Mouse (Mus musculus) bone marrow macrophage, adult 2 months (primary cell): ENCODE measurements around the gene Snx14. TPM values are rescaled to one million over a fixed set of nuclear protein-coding genes. Genes with fewer than 3 reads are reported as not detected.

Source experiments
- H3K27ac ChIP-seq: 2 replicates; pipeline ENCODE4 v1.5.1; 2012; ENCODE audit warnings: low read depth, low read length; ENCODE audit not compliant: insufficient read depth
- H3K4me1 ChIP-seq: 2 replicates; pipeline ENCODE4 v1.6.1; 2012; ENCODE audit warnings: low read length; ENCODE audit not compliant: control insufficient read depth, insufficient read depth
- H3K4me3 ChIP-seq: 2 replicates; pipeline ENCODE4 v1.5.1; 2012; ENCODE audit warnings: mild to moderate bottlenecking, low read length, moderate library complexity; ENCODE audit not compliant: insufficient read depth
- CTCF ChIP-seq: IDR thresholded peaks from 2 replicates; pipeline ENCODE4 v1.5.1; 2012; ENCODE audit warnings: low read depth, mild to moderate bottlenecking, low read length, moderate library complexity
- POLR2A ChIP-seq: IDR thresholded peaks from 2 replicates; pipeline ENCODE4 v1.6.1; 2012; ENCODE audit warnings: mild to moderate bottlenecking, low read depth, low read length, borderline replicate concordance
- polyA plus RNA-seq: library from polyadenylated mRNA; stranded (reverse); fragments of >200 nt; gene quantifications from 2 replicates; pipeline ENCODE4 v1.2.4, GENCODE M21; 2012; ENCODE audit not compliant: missing spikeins, insufficient read depth, insufficient read length

Snx14 gene
- polyA plus RNA-seq, 1 experiment, result 40.4 TPM

DNA sequence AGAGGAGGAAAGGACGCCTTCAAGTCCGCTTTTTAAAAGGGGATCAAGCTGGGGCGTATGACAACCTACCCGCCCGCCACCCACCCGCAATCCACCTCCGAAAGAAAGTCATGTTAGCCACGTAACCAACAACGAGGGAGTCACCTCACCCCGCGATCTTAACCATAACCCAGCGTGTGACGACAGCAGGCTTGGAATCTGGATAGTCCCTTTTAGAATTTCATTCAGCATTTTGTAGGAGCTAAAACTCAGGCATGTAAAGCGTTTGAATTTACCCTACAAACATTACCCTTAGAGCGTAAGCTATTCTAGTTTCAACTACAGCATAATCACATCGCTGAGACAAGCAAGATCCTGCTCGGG lies 461 bp upstream of the Snx14 start:
- TF ChIP-seq CTCF (no peak), POLR2A (no peak)
- Histone ChIP-seq H3K4me3 (peak overlapping the region; percentile 83), H3K27ac (peak overlapping the region; percentile 43), H3K4me1 (peaks cover 14% of the 10 kb centered on the region)

DNA sequence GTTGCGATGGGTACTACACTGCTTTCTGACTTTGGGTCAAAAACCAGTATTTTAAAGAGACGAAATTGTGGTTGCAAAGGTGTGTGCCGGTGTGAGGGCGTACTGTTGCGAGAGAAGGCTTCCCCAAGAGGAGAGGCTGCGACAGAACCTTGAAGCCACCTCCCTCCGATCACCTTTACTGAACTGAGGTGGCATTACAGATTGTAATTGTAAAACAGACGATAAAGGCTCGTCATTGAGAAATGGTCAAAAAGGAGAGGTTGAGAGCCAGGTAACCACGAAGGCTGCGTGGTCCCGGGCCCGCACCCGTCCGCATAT lies 562 bp downstream of the Snx14 start:
- peak overlapping the region; percentile 83 for H3K4me3 ChIP-seq
- TF ChIP-seq POLR2A (no peak), CTCF (no peak)
- peak overlapping the region; percentile 51 for H3K27ac ChIP-seq
- H3K4me1 ChIP-seq, result peaks cover 14% of the 10 kb centered on the region

DNA sequence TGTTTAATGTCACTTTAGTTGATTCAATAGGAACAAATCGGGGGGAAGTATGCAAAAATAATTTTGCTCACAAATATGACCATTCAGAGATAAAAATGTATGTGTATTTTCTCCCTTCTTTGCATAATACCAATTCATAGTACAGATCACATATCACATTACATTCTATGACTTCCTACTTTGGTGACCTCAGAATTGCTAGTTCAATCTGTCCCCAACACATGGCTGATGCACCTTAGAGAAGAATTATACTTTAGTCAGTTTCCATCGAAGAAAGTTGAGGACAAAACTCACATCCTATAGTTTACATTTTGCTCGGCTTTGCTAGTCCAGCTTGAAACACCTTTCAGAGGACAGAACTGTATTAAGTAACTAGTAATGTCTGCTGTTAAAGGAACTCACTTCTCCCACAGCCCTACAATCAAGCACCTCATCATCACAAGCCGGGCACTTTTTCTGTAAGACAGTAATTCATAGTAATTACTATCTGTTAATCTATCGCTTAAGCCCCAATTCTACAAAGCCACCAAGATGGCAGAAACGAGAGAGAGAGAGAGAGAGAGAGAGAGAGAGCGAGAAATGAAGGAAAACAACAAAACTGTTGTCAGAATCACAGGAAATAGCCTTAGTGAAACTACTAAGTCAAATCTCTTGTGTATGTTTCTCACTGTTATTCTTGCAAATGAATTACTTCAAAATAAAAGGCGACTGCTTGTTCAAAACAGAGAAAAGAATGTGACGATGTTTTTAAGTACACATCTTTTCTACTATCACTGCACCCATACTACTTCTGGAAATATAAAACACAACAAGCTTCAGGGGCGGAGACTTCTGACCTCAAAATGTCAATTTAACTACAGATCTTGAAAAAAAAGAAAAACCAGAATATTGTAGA lies 1.2 kb downstream of the Snx14 start:
- H3K4me3 ChIP-seq, result peak overlapping the region; percentile 83
- H3K4me1 ChIP-seq, result peaks cover 14% of the 10 kb centered on the region
- TF ChIP-seq CTCF, result no peak
- TF ChIP-seq POLR2A, result no peak
- no peak overlapping the region for H3K27ac ChIP-seq

DNA sequence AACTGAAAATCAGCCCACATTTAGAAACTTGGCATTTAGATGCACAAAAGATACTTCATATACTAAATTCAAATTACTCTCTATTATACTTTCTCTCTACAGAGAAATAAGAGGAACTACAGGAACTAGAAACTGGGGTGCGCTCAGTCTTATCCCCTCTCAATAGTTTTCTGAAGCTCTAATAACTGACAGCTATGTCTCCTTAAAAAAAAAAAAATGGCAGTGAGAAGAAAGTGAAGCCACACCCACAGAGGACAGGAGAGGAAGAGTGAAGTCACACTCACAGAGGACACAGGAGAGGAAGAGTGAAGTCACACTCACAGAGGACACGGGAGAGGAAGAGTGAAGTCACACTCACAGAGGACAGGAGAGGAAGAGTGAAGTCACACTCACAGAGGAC lies 14.4 kb downstream of the Snx14 start:
- no peaks in the 10 kb centered on the region for H3K4me1 ChIP-seq
- H3K4me3 ChIP-seq, result no peak overlapping the region
- no peak overlapping the region for H3K27ac ChIP-seq
- TF ChIP-seq CTCF (no peak), POLR2A (no peak)

DNA sequence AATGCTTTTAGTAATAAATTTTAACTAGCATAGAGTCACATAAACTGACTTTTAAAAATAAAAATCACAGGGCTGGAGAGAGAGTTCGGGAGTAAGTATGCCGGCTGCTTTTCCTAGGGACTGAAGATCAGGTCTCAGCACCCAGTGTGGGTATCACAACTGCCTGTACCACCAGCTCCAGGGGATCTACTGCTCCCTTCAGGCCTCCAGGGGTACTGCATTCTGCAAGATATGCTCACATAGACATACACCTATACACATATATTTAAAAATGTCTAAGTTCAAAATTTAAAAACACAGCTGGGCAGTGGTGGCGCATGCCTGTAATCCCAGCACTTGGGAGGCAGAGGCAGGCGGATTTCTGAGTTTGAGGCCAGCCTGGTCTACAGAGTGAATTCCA lies 16.3 kb downstream of the Snx14 start:
- H3K4me3 ChIP-seq, result no peak overlapping the region
- no peak for TF ChIP-seq POLR2A
- no peak for TF ChIP-seq CTCF
- no peaks in the 10 kb centered on the region for H3K4me1 ChIP-seq
- no peak overlapping the region for H3K27ac ChIP-seq

DNA sequence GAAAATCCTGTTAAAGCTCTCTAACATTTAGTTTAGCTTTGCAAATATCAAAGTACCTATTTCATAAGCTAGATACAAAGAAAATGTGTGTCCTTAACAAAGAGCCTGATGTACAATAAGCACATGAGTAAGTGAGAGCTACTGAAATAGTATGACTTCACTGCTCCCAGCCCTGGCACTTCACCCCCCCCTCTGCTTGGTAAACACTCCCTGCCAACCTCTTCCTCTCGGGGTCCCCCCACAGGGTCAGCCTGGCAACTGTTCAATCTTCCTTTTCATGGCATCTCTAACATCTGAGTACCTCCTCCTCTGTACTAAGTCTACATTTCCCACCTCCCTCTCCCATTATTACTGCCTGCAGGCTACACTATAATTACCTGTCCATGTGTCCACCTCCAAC lies 22.0 kb downstream of the Snx14 start:
- Histone ChIP-seq H3K27ac (no peak overlapping the region), H3K4me3 (no peak overlapping the region), H3K4me1 (no peaks in the 10 kb centered on the region)
- TF ChIP-seq POLR2A (no peak), CTCF (no peak)

DNA sequence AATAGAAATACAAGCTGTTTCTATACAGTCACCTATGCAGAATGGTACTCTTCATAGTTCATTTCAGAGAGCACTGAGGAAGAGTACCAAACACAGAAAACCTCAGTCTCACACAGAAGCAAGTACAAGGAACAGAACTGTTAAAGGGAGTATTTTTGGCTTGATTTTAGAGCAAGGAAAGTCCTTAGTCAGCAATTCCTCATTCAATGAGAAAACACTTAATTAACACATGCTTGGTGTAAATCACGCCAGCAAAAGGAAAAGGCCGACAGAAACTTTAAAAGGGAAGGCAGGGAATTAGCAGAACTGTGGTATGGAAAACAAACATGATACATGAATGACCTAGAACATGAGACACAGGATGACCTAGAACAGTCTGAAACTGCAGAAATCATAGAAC lies 28.8 kb downstream of the Snx14 start:
- Histone ChIP-seq H3K4me3 (no peak overlapping the region), H3K27ac (no peak overlapping the region)
- TF ChIP-seq CTCF, result no peak
- no peak for TF ChIP-seq POLR2A

DNA sequence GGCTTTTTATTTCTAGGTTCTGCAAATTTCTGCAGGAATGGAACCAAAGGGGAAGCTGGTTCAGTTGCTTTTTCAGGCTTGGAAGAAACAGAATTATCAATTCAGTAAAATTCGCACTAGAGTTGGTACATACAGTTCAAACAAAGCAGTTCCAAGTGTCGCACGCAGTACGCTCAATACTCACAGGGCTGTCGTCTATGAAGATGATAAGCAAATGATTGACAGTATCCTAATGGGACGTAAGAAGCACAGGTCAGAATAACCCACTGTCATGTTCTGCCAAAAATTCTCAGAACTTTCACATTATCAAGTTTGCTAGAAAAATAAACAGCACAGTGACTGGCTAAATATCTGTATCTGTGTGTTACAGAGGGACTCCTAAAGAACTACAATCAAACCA lies 34.2 kb downstream of the Snx14 start:
- H3K4me3 ChIP-seq, result no peak overlapping the region
- H3K4me1 ChIP-seq, result peaks cover 12% of the 10 kb centered on the region
- no peak for TF ChIP-seq POLR2A
- TF ChIP-seq CTCF, result no peak
- H3K27ac ChIP-seq, result peak overlapping the region; percentile 18; the same call in 1 of the 2 replicates

More for the DNA sequence above, 28.8 kb downstream of the Snx14 start:
- H3K4me1 ChIP-seq, result peaks cover 5% of the 10 kb centered on the region

DNA sequence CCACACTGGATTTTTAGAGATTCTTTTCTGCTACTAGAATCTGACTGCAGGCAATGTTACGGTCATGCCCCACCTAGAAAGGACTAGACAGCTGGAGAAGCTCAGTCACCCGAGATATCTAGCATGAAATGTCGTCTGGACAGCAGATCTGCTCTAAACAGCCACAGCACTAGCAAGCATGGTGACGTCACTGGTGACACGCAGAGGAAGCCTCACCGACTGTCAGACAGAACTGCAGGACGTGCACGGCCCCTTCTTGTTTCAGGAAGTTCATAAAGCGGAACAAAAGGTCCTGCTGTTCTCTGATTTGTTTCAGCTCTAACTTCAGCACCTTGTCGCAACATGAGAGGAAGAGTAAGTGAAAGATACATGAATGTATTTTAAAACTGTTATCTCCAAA lies 34.7 kb downstream of the Snx14 start:
- H3K4me1 ChIP-seq, result peaks cover 12% of the 10 kb centered on the region
- no peak overlapping the region for H3K4me3 ChIP-seq
- TF ChIP-seq CTCF (no peak), POLR2A (no peak)
- peak overlapping the region; percentile 18 for H3K27ac ChIP-seq

DNA sequence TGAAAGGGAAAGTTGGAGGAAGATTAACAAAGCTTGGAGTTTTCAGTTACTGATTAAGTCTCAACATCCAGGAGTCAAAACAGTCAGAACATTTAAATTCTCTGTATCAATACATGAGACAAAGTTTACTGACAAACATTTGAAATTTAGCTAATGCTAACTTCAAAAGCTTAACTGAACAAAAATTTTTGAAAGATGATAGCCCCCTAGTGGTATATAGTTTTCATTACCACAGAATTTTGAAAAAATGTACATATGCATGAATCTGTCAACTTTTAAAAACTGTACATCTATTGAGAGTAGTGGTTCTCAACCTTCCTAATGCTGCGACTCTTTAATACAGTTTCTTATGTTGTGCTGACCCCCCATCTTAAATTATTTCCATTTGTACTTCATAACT lies 40.3 kb downstream of the Snx14 start:
- no peak for TF ChIP-seq CTCF
- no peak for TF ChIP-seq POLR2A
- Histone ChIP-seq H3K4me3 (no peak overlapping the region), H3K4me1 (no peaks in the 10 kb centered on the region), H3K27ac (no peak overlapping the region)
